Mouse (Mus musculus) urinary bladder, postnatal 4 days (tissue): ENCODE data around the gene Dand5.

Experiments used
- DNase-seq, 2 experiments: peaks; one replicate each; pipeline ENCODE4 v3.0.0; 2021 to 2022; ENCODE audit warnings: low spot score in 2 of 2

Gene Dand5

DNA sequence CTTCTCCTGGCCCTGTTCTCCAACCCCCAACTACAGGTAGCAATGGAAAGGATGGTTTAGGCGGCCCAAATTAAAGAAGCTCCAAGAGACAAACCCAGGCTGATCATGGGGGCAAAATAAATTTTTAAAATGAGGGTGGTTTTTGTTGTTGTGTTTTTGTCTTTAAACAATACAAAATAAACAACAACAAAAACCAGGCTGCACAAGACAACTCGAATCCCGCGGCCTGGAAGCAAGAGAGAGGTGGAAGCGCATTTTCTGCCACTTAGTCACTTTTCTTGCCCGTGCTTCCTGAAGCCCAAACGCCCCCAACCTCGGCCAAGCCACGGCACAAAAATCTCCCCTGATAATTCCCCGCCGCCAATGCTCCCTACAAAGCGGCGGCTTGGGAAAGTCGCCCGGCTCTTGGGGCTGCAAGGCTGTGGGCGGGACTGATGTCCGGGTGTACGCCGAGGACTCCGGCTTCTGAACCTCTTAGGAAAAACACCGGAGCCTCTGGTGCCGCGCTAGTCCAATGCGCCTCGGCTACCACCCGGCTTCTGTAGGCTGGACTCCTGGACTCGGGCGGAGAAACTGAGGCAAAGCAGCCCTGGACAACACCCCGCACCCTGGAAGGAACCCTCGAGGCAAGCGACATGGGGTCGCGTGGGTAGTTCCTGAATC, 38.6 kb downstream of the Dand5 start:
- no peak for DNase-seq

DNA sequence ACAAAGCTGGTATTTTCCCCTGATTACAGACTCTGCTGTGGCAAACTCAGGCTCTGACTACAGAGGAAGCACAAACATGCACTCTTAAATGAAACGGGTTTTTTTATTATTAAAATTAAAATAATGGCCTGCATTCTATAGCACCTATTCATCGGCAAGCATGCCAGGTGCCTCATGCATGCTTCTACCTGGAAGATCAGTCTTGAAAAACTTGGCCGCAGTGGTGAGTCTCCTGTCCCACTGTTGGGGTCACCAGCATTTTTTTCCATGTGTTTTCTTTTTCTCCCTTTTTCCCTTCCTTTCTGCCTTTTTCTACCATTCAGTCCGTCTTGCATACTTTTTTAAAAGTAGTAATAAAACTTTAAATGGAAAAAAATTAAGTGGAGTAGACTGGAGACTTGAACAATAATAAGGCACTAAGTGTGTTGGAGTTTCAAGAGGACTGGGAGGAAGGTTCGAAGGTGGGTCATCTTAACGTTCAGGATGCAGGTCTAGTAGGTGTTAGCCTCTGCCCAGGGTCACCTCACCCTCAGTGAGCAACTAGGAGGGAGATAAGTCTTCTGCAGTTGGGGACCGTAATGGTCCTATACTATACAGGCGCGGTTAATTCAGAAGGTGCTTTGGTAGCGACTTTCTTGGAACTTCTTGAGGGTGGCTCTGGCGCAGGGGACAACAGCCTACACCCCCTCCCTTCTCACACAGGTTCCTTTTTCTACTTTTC, 39.3 kb downstream of the Dand5 start:
- no peak for DNase-seq

GRCm38 (mm10) chr8:84782680-84783079, 39.9 kb downstream of the Dand5 start:
- DNase-seq: no peak

DNA sequence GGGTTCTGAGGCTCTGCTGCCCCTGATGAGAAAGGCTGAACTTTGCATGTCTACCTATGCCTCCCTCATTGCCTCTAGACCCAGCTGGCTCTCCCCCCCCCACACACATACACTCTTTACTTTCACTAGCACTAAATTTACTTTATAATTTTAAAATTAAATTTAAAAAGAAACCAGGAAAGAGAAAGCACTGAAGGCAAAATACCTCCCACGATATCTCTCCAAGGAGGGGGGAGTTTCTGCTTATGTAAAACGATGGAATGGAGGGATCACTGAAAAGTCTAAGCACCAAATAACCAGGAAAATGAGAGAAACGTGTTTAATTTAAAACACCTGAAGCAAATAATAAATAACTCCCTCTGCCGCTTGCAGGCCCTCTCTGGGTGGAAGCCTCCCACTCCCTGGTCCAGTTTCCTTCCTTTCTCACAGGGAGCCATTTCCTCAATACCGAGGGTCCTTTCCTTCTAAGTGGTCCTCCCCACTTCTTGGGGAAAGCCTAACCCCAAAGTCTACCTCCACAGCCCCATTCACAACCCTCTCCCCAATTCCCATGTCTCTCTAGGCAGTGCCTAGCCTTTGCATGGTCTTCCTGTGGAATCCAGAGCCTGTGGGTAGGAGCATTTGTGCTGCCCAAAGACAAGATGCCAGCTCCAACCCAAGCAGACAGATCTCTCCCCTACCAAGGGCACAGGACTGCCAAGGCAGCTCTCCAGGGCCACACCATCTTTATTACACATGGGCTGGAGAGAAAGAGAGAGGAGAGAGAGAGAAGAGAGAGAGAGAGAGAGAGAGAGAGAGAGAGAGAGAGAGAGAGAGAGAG, 40.7 kb downstream of the Dand5 start:
- no peak for DNase-seq

GRCm38 (mm10) chr8:84780949-84781680, 41.5 kb downstream of the Dand5 start:
- DNase-seq: no peak

GRCm38 (mm10) chr8:84780225-84780555, 42.4 kb downstream of the Dand5 start:
- DNase-seq: no peak

DNA sequence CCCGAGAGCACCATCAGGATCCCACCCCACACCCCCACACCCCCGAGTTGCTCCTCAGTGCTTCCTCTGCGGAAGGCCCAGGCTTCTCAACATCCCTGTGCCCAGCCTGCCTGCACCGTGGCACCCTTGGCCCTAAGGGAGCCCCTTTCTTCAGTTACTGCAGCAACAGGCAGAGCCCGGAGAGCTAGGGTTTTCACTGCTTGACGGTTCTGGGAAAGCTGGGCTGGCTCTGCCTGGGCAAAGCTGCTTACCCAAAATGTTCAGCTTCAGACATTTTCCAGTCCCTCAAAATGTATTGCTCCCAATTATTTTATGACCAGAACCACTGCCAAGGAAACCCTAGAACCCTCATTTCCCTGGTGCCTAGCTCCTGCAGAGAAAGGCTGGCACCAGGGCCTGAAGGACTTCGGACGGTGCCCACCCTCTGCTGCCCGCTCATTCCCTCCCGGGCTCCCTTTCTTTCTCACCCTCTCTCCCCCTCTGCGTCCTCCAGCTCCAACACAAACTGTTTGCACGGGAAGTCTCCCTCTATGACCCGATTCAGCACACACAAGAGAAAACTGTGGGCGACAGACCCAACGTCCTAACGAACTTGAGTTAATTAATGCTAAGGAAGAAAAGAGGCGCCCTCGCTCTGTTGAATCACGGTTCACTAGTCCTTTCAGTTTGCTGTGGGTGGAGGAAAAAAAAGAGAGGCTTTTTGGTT, 43.0 kb downstream of the Dand5 start:
- no peak for DNase-seq

- DNase-seq: no peak
Observed at GRCm38 (mm10) chr8:84778638-84779380, 43.8 kb downstream of the Dand5 start.

- no peak for DNase-seq
Observed at GRCm38 (mm10) chr8:84777899-84778637, 44.6 kb downstream of the Dand5 start.

- no peak for DNase-seq
Observed at GRCm38 (mm10) chr8:84776569-84776968, 46.1 kb downstream of the Dand5 start.

DNA sequence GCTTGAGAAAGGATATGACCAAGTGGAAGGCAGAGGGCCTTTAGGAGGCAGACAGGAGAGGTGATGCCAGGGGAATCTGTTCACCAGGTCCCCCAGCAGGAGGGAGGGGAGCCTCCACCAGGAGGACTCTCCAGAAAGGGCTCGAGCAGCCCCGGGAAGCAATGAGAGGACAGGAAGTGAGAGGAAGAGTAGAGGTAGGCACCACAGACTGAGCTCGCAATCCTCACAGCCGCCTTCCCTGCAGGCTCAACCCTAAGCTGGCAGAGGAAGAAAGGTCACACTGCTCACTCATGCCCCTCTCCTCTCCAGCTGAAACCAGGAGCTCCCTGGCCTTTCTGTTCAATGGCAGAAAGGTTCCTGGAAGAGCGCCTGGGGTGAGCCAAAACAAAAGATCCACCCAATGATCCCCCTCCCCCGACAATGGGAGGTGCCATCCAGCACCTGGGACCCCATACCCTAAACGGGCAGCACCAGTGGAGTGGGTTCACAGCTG, 47.0 kb downstream of the Dand5 start:
- no peak for DNase-seq

- DNase-seq: peak in 1 of 2 experiments; percentile 51
Observed at GRCm38 (mm10) chr8:84775105-84775591, 47.5 kb downstream of the Dand5 start.

GRCm38 (mm10) chr8:84774473-84774911, 48.1 kb downstream of the Dand5 start:
- DNase-seq: peak in 1 of 2 experiments; percentile 75

DNA sequence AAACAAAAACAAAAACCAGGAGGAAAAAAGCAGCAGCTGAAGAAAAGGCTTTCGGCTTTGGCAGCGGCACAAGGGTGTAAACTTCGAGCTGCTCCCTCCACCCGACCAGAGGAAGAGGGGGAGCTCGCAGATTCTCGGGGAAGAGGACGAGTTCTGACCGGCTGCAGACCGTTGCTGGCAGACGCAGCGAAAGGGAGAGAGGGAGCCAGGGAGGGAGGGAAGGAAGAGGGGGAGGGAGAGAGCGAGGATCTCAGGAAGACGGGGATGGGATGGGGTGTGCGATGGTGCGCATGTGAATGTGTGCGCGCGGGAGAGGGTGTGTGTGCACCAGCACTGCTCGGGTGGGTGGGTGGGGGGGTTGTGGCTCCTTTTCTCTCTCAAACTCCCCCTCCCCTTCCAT, 48.8 kb downstream of the Dand5 start:
- peak; percentile 86 to 87 for DNase-seq

DNA sequence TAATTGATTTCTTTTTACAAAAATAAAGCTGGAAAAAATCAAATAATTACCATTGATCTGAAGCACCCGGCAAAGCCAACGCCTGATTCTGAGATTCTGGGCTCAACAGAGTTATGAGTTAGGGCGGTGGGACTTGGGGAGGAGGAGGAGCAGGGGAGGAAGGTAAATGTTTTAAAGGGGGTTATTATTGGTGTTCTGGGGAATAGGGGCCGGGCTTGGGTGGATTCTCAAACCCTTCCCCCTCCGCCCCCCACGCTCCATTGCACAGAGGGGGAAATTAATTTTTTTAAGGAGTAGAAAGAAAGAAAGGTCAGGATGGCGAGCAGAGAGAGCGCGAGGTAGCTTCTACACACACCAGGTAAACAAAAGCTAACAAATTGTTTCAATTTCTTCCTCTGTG, 49.3 kb downstream of the Dand5 start:
- DNase-seq: no peak

- no peak for DNase-seq
Observed at GRCm38 (mm10) chr8:84772628-84773027, 50.0 kb downstream of the Dand5 start.

GRCm38 (mm10) chr8:84771941-84772378, 50.7 kb downstream of the Dand5 start:
- no peak for DNase-seq

- no peak for DNase-seq
Observed at GRCm38 (mm10) chr8:84771000-84771687, 51.5 kb downstream of the Dand5 start.
